Mouse (Mus musculus): ENCODE results near the gene Tmem136.

Tmem136 gene

DNA sequence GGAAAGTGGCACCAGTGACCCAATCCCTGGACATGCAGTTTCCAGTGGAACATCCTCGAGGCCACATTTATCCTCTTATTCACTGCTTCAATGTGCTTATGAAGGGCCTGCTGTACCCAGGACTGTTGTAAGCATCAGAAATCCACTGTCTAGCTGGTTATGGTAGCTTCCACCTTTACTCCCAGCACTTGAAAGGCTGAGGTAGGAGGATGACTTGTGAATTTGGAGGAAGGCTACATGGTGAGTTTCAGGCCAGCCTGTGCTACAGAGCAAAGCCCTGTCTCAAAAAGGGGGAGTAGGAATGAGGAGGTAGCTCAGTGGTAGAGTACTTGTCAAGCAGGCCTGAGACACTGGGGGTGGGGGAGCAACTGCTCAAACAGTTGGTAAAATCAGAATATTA is 8.3 kb downstream of the Tmem136 start:
- DNase-seq (ENCODE audit: low spot score in 2 of 2): no peak

GRCm38 (mm10) chr9:43107555-43107954 is 8.8 kb downstream of the Tmem136 start:
- DNase-seq (ENCODE audit: low spot score in 2 of 2): no peak

DNA sequence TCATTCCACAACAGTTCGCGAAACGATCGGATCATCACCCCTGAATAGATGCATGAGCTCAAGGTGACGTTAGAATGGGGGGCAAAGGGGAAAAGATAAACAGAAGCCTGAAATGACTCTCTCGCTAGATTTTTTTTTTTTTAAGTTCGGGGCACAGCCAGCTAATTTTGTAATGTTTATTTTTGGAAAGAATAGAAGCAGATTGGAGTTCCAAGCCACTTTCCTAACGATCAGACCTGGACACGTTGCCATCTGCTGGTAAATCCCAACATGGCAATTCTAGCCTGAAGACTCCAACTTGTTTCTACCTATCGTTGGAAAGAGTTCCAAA is 9.2 kb downstream of the Tmem136 start, which contains the start of gene Arhgef12:
Gene Arhgef12 (minus strand): TSS at position 53 of the 331 bp plus-strand sequence.
- no peak for DNase-seq (ENCODE audit: low spot score in 2 of 2)

DNA sequence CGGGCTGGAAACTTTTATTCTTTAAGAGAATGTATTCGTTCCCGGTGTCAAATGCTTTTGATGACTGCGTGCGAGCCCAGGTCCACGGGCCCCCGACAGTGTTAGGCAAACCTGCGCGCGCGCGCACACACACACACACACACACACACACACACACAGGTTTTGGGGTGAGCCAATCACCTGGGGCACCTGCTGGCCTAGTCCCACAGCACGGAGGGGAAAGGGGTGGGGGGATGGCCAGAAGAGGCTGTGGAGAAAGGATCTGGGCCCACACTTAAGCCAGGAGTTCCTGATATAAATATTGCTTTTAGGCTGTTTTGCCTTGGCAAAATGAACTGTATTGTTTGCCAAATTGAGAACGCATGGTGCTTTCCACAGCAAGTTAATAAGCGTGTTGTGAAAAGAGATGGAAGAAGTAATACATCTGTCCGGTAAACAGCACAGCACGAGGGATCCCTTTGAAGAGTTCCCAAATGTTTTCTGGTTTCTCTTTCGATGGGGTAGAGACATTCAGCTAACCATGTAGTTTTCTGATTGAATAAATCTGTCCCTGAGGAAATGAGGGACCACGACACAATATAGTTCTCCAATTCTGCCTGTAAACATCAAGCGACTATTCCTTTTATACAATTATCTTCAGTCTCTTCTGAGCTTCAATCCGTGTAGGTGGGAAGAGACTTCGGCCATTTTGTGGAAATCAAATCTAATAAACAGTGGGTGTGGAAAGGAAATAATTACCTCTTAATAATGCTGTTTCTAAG is 9.8 kb downstream of the Tmem136 start:
- DNase-seq (ENCODE audit: low spot score in 2 of 2): peak; percentile 35 to 73

- peak; percentile 78 to 89 for DNase-seq (ENCODE audit: low spot score in 2 of 2)
These were observed 10.6 kb downstream of the Tmem136 start for GRCm38 (mm10) chr9:43105664-43106361.

GRCm38 (mm10) chr9:43104873-43105663 is 11.3 kb downstream of the Tmem136 start:
- peak; percentile 41 to 75 for DNase-seq (ENCODE audit: low spot score in 2 of 2)

GRCm38 (mm10) chr9:43104526-43104872 is 11.9 kb downstream of the Tmem136 start:
- no peak for DNase-seq (ENCODE audit: low spot score in 2 of 2)

- no peak for DNase-seq (ENCODE audit: low spot score in 2 of 2)
These were observed 12.6 kb downstream of the Tmem136 start for GRCm38 (mm10) chr9:43103675-43104299.

- peak; percentile 24 to 67 for DNase-seq (ENCODE audit: low spot score in 2 of 2)
These were observed 13.4 kb downstream of the Tmem136 start for GRCm38 (mm10) chr9:43102931-43103330.

DNA sequence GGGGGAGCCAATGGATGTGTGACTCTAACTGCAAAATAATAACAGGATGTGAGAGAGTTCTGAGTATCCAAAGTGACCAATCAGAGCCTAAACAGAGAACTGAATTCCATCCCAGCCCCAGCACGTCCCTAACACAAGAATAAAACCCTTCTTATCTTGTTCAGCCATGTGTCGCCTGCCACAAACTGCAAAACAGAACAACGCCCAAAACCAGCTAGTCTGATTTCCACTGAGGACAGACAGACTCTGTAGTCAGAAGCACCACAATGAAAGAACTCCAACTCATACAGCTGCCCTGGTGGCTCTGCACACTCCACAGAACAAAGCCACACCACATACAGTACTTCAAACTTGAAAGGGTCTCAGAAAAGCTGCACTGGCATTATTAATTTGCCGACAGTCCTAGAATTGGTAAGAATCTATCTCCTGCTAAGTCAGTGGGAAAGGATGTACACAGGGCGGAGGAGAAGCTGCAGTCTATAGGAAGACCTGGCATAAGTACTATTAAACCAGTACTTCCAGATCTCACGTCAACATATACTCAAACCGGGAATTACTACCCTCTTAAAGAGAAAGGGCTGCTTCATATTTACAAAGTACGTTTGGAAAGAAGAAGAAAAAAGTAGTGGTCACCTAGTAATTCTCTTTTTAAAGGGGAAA is 14.3 kb downstream of the Tmem136 start:
- DNase-seq (ENCODE audit: low spot score in 2 of 2): peak; percentile 65 to 70

DNA sequence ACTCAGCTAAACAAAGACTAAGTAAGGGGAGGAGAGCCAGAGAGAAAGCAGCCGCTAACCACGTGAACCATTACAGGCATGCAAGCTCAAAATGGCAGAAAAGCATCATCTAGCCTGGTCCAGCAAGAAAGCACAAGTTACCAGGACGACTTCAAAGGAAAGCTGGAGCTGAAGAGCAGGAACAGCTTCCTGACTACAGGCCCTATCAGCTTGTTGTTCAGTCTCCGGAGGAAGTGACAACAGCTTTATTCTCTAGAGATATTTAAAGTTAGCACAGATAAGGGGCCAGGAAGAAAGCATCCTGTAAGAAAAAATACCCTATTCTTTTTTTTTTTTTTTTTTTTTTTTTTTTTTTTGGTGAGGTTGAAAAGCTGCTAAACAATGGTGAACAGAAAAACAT is 17.4 kb downstream of the Tmem136 start:
- no peak for DNase-seq (ENCODE audit: low spot score in 2 of 2)

DNA sequence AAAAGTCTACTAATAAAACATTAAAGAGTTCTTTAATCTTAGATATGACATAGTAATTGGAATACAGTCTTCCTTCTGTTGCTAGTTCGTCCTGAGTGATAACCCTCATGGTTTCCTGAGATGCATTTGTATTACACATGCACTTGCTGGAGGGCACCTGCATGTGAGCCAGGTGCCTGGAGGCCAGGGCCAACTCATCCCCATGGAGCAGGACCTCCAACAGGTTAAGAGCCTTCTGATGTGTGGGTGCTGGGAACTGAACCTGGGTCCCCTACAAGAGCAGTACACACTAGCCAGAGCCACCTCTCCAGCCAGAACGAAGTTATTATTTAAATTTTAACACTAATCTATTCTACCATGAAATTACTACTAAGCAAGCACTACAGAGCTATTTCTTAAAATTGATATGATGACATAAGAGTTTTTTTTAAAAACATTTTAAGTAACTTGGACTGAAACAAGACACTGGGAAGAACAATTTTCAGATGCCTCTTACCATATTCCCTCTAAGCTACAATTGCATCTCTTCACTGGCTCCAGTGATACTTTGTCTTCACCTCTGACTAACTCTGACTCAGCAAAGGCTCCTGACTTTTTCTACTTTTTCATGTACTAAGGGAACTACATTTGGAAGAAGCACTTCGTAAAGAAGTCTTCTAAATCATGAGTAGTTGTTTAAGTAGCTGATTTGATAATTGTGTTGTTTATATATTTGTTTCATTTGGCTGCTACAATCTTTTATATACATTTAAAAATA is 18.4 kb downstream of the Tmem136 start:
- no peak for DNase-seq (ENCODE audit: low spot score in 2 of 2)

DNA sequence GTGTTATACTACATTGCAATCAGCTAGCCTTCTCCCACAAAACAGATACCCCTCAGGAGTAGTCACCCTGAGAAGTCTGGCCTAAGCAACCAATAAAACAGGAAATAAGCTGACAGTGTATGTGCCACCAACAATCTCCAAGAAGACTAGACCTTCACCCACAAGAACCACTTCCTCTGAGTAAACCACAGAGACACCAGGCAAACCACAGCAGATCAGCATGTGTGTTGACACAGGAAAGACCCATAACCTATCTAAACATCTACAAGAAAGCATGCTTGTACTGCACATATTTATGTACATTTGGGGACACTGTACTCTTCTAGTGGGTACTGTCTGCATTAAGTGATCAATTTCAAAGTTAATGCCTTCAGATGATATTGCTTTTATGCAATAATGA is 20.0 kb downstream of the Tmem136 start:
- no peak for DNase-seq (ENCODE audit: low spot score in 2 of 2)

GRCm38 (mm10) chr9:43094828-43095227 is 21.5 kb downstream of the Tmem136 start:
- DNase-seq (ENCODE audit: low spot score in 2 of 2): no peak

GRCm38 (mm10) chr9:43093803-43094202 is 22.6 kb downstream of the Tmem136 start:
- DNase-seq (ENCODE audit: low spot score in 2 of 2): no peak

GRCm38 (mm10) chr9:43085686-43086285 is 30.6 kb downstream of the Tmem136 start:
- DNase-seq (ENCODE audit: low spot score in 2 of 2): no peak

- no peak for DNase-seq (ENCODE audit: low spot score in 2 of 2)
These were observed 31.6 kb downstream of the Tmem136 start for GRCm38 (mm10) chr9:43084496-43085362.

DNA sequence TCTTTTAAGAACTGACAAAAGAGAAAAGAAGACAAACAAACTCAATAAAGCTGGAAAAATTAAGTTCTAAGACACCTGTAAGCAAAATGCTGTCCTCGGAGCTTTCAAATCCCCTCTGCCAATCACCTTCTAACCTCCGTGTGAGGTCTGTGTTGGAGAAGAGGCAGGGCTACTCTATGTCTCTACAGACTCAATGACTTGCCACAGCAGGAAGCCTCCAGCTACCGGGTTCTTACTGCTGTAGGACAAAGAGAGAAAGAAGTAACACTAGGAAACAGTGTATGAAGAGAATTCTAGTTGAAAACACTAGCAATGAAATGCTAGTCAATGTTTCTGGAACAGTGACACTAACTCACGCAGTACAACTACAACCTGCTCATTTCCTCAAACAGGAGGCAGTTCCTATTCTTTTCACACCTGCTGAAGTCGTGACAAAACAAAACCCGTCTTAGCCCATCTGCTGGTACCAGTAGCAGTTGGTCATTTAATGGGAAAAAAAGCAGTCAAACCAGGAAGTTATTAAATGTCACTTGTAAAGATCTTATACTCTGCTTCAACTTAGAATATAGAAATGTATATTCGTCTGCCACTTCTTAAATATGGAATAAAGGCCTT is 32.8 kb downstream of the Tmem136 start:
- no peak for DNase-seq (ENCODE audit: low spot score in 2 of 2)

DNA sequence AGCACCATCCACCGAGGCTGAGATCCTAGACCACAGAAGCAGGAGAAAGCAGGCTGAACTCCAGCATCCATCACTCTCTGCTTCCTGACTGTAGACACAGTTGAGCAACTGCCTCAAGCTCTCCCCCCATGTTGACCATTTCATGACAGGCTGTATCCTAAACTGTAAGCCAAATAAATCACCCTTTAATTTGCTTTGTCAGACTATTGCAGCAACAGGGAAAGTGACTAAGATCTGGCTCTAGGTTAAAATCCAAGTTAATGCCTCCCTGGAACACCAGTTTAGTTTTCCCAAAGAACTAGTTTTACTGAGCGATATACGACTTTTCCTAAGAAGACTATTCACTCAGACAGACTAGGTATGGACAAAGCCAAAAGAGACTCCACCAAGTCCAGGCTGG is 37.7 kb downstream of the Tmem136 start:
- no peak for DNase-seq (ENCODE audit: low spot score in 2 of 2)

Measured in spleen, postnatal 4 days (tissue).